Mouse (Mus musculus) megakaryocyte, embryonic 14.5 days (primary cell): ENCODE data around the gene Slc7a1.

Experiments
- FLI1 ChIP-seq: IDR thresholded peaks from 2 replicates; pipeline ENCODE4 v1.6.1; 2012; ENCODE audit warnings: low read length, inconsistent platforms, mixed read lengths
- GATA1 ChIP-seq: IDR thresholded peaks from 3 replicates; pipeline ENCODE4 v1.6.1; 2012; ENCODE audit warnings: mixed read lengths, low read length, inconsistent platforms, borderline replicate concordance

GRCm38 (mm10) chr5:148397418-148397817 lies 2.3 kb downstream of the Slc7a1 start:
- no peak for TF ChIP-seq FLI1
- no peak for TF ChIP-seq GATA1
